Comparison of ENCODE assay signal across 8 mouse cellular contexts in genomic region chr7:25477091-25477751, GRCm38 (mm10). TPM values are rescaled to one million over a fixed set of nuclear protein-coding genes. Genes with fewer than 3 reads are reported as not detected.
DNase-seq lines count a peak whose midpoint lies in the region; ATAC-seq and TF ChIP-seq lines count a peak whose summit lies in the region.
"Not testable (repeated sequence)": the region's sequence is repeated elsewhere in the genome, so short reads cannot be mapped to it uniquely, and the experiment has no call there.

Gene Ceacam1, minus strand, starts transcription at chr7:25477603.

- not testable (repeated sequence) for H3K27me3 ChIP-seq in heart, embryonic 15.5 days; kidney, embryonic 15.5 days; liver, embryonic 14.5 days (ENCODE audit: control insufficient read depth, insufficient read depth, low read length); midbrain, embryonic 14.5 days (ENCODE audit: control insufficient read depth, insufficient read depth, low read length)

- H3K9ac ChIP-seq in heart, embryonic 15.5 days; kidney, embryonic 15.5 days; liver, embryonic 14.5 days (replicated peaks); midbrain, embryonic 14.5 days (replicated peaks; ENCODE audit: low read length): not testable (repeated sequence)

- peak; percentile 42 for DNase-seq in 3T3-L1 (ENCODE audit: low read depth, low spot score)
- DNase-seq in adrenal gland, postnatal 10 days = peak; percentile 78
- peak in 2 of 3 experiments; percentile 27 to 31 for DNase-seq in liver, embryonic 14.5 days (ENCODE audit: low read depth in 3 of 3, low spot score in 3 of 3)
- DNase-seq in midbrain, embryonic 14.5 days = peak; percentile 6
- peak; percentile 75 to 78 for DNase-seq in spleen, postnatal 4 days (ENCODE audit: low spot score in 2 of 2)

- TF ChIP-seq EP300 in liver, embryonic 14.5 days (IDR thresholded peaks at IDR 0.05; ENCODE audit: low read depth) = not testable (repeated sequence)

- TF ChIP-seq CTCF in liver, embryonic 14.5 days (IDR thresholded peaks at IDR 0.05; ENCODE audit: low read depth) = not testable (repeated sequence)

- H3K4me3 ChIP-seq in heart, embryonic 15.5 days = peak within 1 kb of the TSS; percentile 8; the same call in 1 of the 2 replicates
- H3K4me3 ChIP-seq in kidney, embryonic 15.5 days (replicated peaks) = 0 out of 2 replicates have a peak within 1 kb of the TSS, but pooled peaks have one; percentile 4
- H3K4me3 ChIP-seq in liver, embryonic 14.5 days (ENCODE audit: insufficient read depth in 1 of 2, low read depth in 2 of 2, low read length in 2 of 2); midbrain, embryonic 14.5 days (replicated peaks; ENCODE audit: low read depth, low read length): not testable (repeated sequence)

- 22% methylated on average over 5 of the region's 5 CpGs for WGBS in heart, embryonic 15.5 days
- 13% methylated on average over 5 of the region's 5 CpGs for WGBS in kidney, embryonic 15.5 days
- 15% methylated on average over 5 of the region's 5 CpGs for WGBS in liver, embryonic 14.5 days (ENCODE audit: insufficient replicate concordance)
- WGBS in midbrain, embryonic 14.5 days = 47% methylated on average over 5 of the region's 5 CpGs

- not testable (repeated sequence) for H3K27ac ChIP-seq in heart, embryonic 15.5 days; liver, embryonic 14.5 days; midbrain, embryonic 14.5 days (replicated peaks; ENCODE audit: low read depth, low read length)
- 0 out of 2 replicates have a peak within 1 kb of the TSS, but pooled peaks have one; percentile 3 for H3K27ac ChIP-seq in kidney, embryonic 15.5 days

- peak within 1 kb of the TSS; percentile 33 for H3K4me2 ChIP-seq in heart, embryonic 15.5 days
- 0 out of 2 replicates have a peak within 1 kb of the TSS, but pooled peaks have one; percentile 10 for H3K4me2 ChIP-seq in kidney, embryonic 15.5 days
- H3K4me2 ChIP-seq in liver, embryonic 14.5 days (ENCODE audit: low read depth); midbrain, embryonic 14.5 days (ENCODE audit: low read length): not testable (repeated sequence)

- not testable (repeated sequence) for H3K36me3 ChIP-seq in heart, embryonic 15.5 days; kidney, embryonic 15.5 days; liver, embryonic 14.5 days (replicated peaks; ENCODE audit: control insufficient read depth, insufficient read depth, low read depth); midbrain, embryonic 14.5 days (ENCODE audit: control insufficient read depth, insufficient read depth, low read length)

- H3K4me1 ChIP-seq in heart, embryonic 15.5 days (replicated peaks); liver, embryonic 14.5 days (replicated peaks; ENCODE audit: control insufficient read depth in 2 of 2, insufficient read depth in 2 of 2, low read length in 1 of 2); midbrain, embryonic 14.5 days (ENCODE audit: control insufficient read depth, insufficient read depth, low read length): not testable (repeated sequence)
- H3K4me1 ChIP-seq in kidney, embryonic 15.5 days = peaks cover 11% of the 10 kb centered on the region

- H3K9me3 ChIP-seq in heart, embryonic 15.5 days (replicated peaks); kidney, embryonic 15.5 days (replicated peaks); liver, embryonic 14.5 days (ENCODE audit: control insufficient read depth, low read length); midbrain, embryonic 14.5 days (ENCODE audit: control insufficient read depth, low read length): not testable (repeated sequence)

- not testable (repeated sequence) for ATAC-seq in erythroblast, adult 5-6 weeks (replicated peaks; ENCODE audit: low FRiP score, poor library complexity, severe bottlenecking); liver, embryonic 14.5 days (ENCODE audit: insufficient read depth); midbrain, embryonic 14.5 days (ENCODE audit: low FRiP score, low TSS enrichment)
- ATAC-seq in heart, embryonic 15.5 days (replicated peaks; ENCODE audit: insufficient number of reproducible peaks, insufficient read depth, low FRiP score, low read depth) = peak; percentile 64; the same call in 1 of the 2 replicates
- peak; percentile 82 for ATAC-seq in kidney, embryonic 15.5 days (replicated peaks; ENCODE audit: low FRiP score)

RNA-seq across cellular contexts. Expression of gene Ceacam1, which starts in this region (rescaled TPM):
- 10 to 100 TPM; 16.0 to 21.7 TPM for total RNA-seq in adrenal gland, postnatal 10 days (2021)
- total RNA-seq in erythroblast, adult 5-6 weeks (2015; ENCODE audit: low replicate concordance) = 72.6 and 100 TPM in 2 replicates
- total RNA-seq in erythroblast, adult 5-6 weeks (2017; ENCODE audit: low replicate concordance) = 14.9 and 27.1 TPM in 2 replicates
- polyA plus RNA-seq in heart, embryonic 15.5 days (2015; fragmentation: Nextera tagmentation; extraction: Ambion mirVana) = 3.0 and 4.4 TPM in 2 replicates
- polyA plus RNA-seq in kidney, embryonic 15.5 days (2015; fragmentation: Nextera tagmentation; extraction: Ambion mirVana) = 3.9 and 11.4 TPM in 2 replicates
- 2.8 and 3.0 TPM in 2 replicates for polyA plus RNA-seq in liver, embryonic 14.5 days (2012; rRNA removed)
- 3.8 and 4.3 TPM in 2 replicates for polyA plus RNA-seq in liver, embryonic 14.5 days (2014; fragmentation: Nextera tagmentation; extraction: Ambion mirVana)
- polyA plus RNA-seq in midbrain, embryonic 14.5 days (2014; fragmentation: Nextera tagmentation; extraction: Ambion mirVana) = 0.24 and 0.63 TPM in 2 replicates

Comparison
In these comparisons a context has a peak if more than half of its experiments do, and no peak if none do; other contexts are left out.
1. Peak in DNase-seq in midbrain, embryonic 14.5 days; RNA of the gene not detected or under 1 TPM.
2. DNase-seq: peak in every context shown above with its lines; median percentile 78 in adrenal gland, postnatal 10 days; 76 in spleen, postnatal 4 days; 42 in 3T3-L1; 29 in liver, embryonic 14.5 days; 6 in midbrain, embryonic 14.5 days.